In genomic region chr7:110708116-110708515, GRCm38 (mm10) we compare ENCODE assay signal across 11 mouse cellular contexts. TPM values are rescaled to one million over a fixed set of nuclear protein-coding genes. Genes with fewer than 3 reads are reported as not detected.
DNase-seq lines count a peak whose midpoint lies in the region; ATAC-seq and TF ChIP-seq lines count a peak whose summit lies in the region.
"Had no signal": no experiment of that assay in that cellular context is flagged by ENCODE, and none has a peak within 500 bp of the region (broad histone marks: within the 10 kb centered on the region; RNA-seq: fewer than 3 reads in every experiment).

No protein-coding gene starts in this region.

- WGBS in lung, embryonic 14.5 days = 46% methylated on average over 9 of the region's 9 CpGs
- 91% methylated on average over 9 of the region's 9 CpGs for WGBS in hindbrain, embryonic 11.5 days

- H3K4me1 ChIP-seq in lung, embryonic 14.5 days (ENCODE audit: insufficient read depth) = peaks cover 9% of the 10 kb centered on the region; the same call in 1 of the 2 replicates
- H3K4me1 ChIP-seq in hindbrain, embryonic 11.5 days (replicated peaks; ENCODE audit: control insufficient read depth, insufficient read depth, low read length) = no peaks in the 10 kb centered on the region
- H3K4me1 ChIP-seq: neural tube, embryonic 13.5 days had no signal

- H3K4me2 ChIP-seq in lung, embryonic 14.5 days = no peak overlapping the region
- no peak overlapping the region for H3K4me2 ChIP-seq in hindbrain, embryonic 11.5 days (replicated peaks; ENCODE audit: low read depth, low read length)
- H3K4me2 ChIP-seq: liver, embryonic 15.5 days; neural tube, embryonic 13.5 days had no signal

- H3K4me3 ChIP-seq in lung, embryonic 14.5 days (ENCODE audit: low read depth, low read length) = no peak overlapping the region
- H3K4me3 ChIP-seq in hindbrain, embryonic 11.5 days (ENCODE audit: low read depth, low read length) = no peak overlapping the region
- H3K4me3 ChIP-seq: liver, embryonic 15.5 days; neural tube, embryonic 13.5 days had no signal

- no peaks in the 10 kb centered on the region for H3K27me3 ChIP-seq in lung, embryonic 14.5 days (ENCODE audit: insufficient read depth, low read length)
- no peaks in the 10 kb centered on the region for H3K27me3 ChIP-seq in hindbrain, embryonic 11.5 days (ENCODE audit: control insufficient read depth, insufficient read depth, low read length)
- H3K27me3 ChIP-seq: liver, embryonic 15.5 days; neural tube, embryonic 13.5 days had no signal

- peaks cover 4% of the 10 kb centered on the region; the same call in 1 of the 2 replicates for H3K9me3 ChIP-seq in lung, embryonic 14.5 days (ENCODE audit: low read depth, low read length)
- H3K9me3 ChIP-seq in hindbrain, embryonic 11.5 days (ENCODE audit: control insufficient read depth, low read length) = no peaks in the 10 kb centered on the region
- H3K9me3 ChIP-seq: liver, embryonic 15.5 days; neural tube, embryonic 13.5 days had no signal

- peak; percentile 63 to 84 for DNase-seq in urinary bladder, adult 18-20 months (ENCODE audit: low spot score in 2 of 2)
- DNase-seq in urinary bladder, adult 2 months (ENCODE audit: low spot score) = no peak
- DNase-seq in gastrocnemius, postnatal 36 days = peak; percentile 61 to 78
- peak; percentile 77 for DNase-seq in lung, embryonic 14.5 days
- peak; percentile 81 to 87 for DNase-seq in urinary bladder, postnatal 36 days (ENCODE audit: low spot score in 2 of 2)
- no peak for DNase-seq in cerebellum, adult 8-10 months
- no peak for DNase-seq in thymus, adult 18-20 months
- no peak for DNase-seq in hindbrain, embryonic 11.5 days (ENCODE audit: low spot score)

- peak; percentile 51; the same call in 1 of the 2 replicates for ATAC-seq in lung, embryonic 14.5 days (ENCODE audit: insufficient read depth)
- ATAC-seq in hindbrain, embryonic 11.5 days (ENCODE audit: low FRiP score) = no peak

- intact Hi-C loops in gastrocnemius, postnatal 36 days (cut with DNase I) = no loop called here

- H3K27ac ChIP-seq in lung, embryonic 14.5 days (ENCODE audit: low read depth) = no peak overlapping the region
- H3K27ac ChIP-seq in hindbrain, embryonic 11.5 days (ENCODE audit: low read depth, low read length) = no peak overlapping the region
- H3K27ac ChIP-seq: kidney, postnatal 0 days; liver, embryonic 15.5 days; neural tube, embryonic 13.5 days had no signal

- H3K9ac ChIP-seq in lung, embryonic 14.5 days = no peak overlapping the region
- no peak overlapping the region for H3K9ac ChIP-seq in hindbrain, embryonic 11.5 days (ENCODE audit: low read depth, low read length)
- H3K9ac ChIP-seq: liver, embryonic 15.5 days; neural tube, embryonic 13.5 days had no signal

- no peaks in the 10 kb centered on the region for H3K36me3 ChIP-seq in lung, embryonic 14.5 days (ENCODE audit: insufficient read depth)
- H3K36me3 ChIP-seq in hindbrain, embryonic 11.5 days (ENCODE audit: control insufficient read depth, insufficient read depth, low read length) = no peaks in the 10 kb centered on the region
- H3K36me3 ChIP-seq: liver, embryonic 15.5 days; neural tube, embryonic 13.5 days had no signal

- no peak for TF ChIP-seq CTCF in lung, embryonic 14.5 days (IDR thresholded peaks at IDR 0.05; ENCODE audit: low read depth)

RNA-seq across cellular contexts. Expression of gene Ampd3, which starts 59.9 kb away (rescaled TPM):
- polyA plus RNA-seq in urinary bladder, adult 2 months (2012; rRNA removed) = 19.2 and 19.9 TPM in 2 replicates
- total RNA-seq in gastrocnemius, postnatal 36 days (2021) = 1 to 10 TPM; 6.0 to 9.8 TPM
- 1.4 and 2.6 TPM in 2 replicates for polyA plus RNA-seq in lung, embryonic 14.5 days (2014; fragmentation: Nextera tagmentation; extraction: Ambion mirVana)
- 1.3 and 1.4 TPM in 2 replicates for polyA plus RNA-seq in hindbrain, embryonic 11.5 days (2014; fragmentation: Nextera tagmentation; extraction: Ambion mirVana)

Comparison
In these comparisons a context has a peak if more than half of its experiments do, and no peak if none do; other contexts are left out.
1. DNase-seq: peak in urinary bladder, adult 18-20 months (2 of 2), gastrocnemius, postnatal 36 days (2 of 2), lung, embryonic 14.5 days (single experiment) and urinary bladder, postnatal 36 days (2 of 2); none in urinary bladder, adult 2 months (single experiment), cerebellum, adult 8-10 months (single experiment), thymus, adult 18-20 months (0 of 2) and hindbrain, embryonic 11.5 days (single experiment).